Mouse (Mus musculus) layer of hippocampus, postnatal 25 days (tissue): ENCODE results near the gene Hnrnpll. TPM values are rescaled to one million over a fixed set of nuclear protein-coding genes. Genes with fewer than 3 reads are reported as not detected.
"Not testable (repeated sequence)": the region's sequence is repeated elsewhere in the genome, so short reads cannot be mapped to it uniquely, and the experiment has no call there.

ENCODE experiments used
- DNase-seq, 2 experiments: peaks; one replicate each; pipeline ENCODE4 v3.0.0; 2022; ENCODE audit warnings: mixed read lengths in 2 of 2, low spot score in 1 of 2; ENCODE audit errors: extremely low spot score in 1 of 2
- total RNA-seq, 2 experiments: library from RNA; stranded (reverse); gene quantifications; 2 replicates each; pipeline ENCODE4 v1.2.3; 2021

Hnrnpll gene
- total RNA-seq, 2 experiments from 2014 or later: 57.1 to 64.1 TPM

GRCm38 (mm10) chr17:80060151-80060550, 2.0 kb downstream of the Hnrnpll start:
- DNase-seq: no peak

- no peak for DNase-seq
Measured at GRCm38 (mm10) chr17:80059731-80060130, 2.4 kb downstream of the Hnrnpll start.

GRCm38 (mm10) chr17:80058501-80058900, 3.6 kb downstream of the Hnrnpll start:
- DNase-seq: no peak

- peak in 1 of 2 experiments; percentile 18 for DNase-seq
Measured at GRCm38 (mm10) chr17:80053931-80054734, 8.0 kb downstream of the Hnrnpll start.

- DNase-seq: no peak
Measured at GRCm38 (mm10) chr17:80051682-80052081, 10.5 kb downstream of the Hnrnpll start.

- DNase-seq: not testable (repeated sequence)
Measured at GRCm38 (mm10) chr17:80049300-80049699, 12.8 kb downstream of the Hnrnpll start.

- DNase-seq: peak in 1 of 2 experiments; percentile 66
Measured at GRCm38 (mm10) chr17:80048230-80048629, 13.9 kb downstream of the Hnrnpll start.

GRCm38 (mm10) chr17:80041739-80042138, 20.4 kb downstream of the Hnrnpll start:
- no peak for DNase-seq

GRCm38 (mm10) chr17:80028675-80029074, 33.5 kb downstream of the Hnrnpll start:
- DNase-seq: no peak

- DNase-seq: no peak
Measured at GRCm38 (mm10) chr17:80026189-80026936, 35.8 kb downstream of the Hnrnpll start.

GRCm38 (mm10) chr17:80022090-80022489, 40.0 kb downstream of the Hnrnpll start:
- DNase-seq: no peak

GRCm38 (mm10) chr17:80020495-80020894, 41.6 kb downstream of the Hnrnpll start:
- DNase-seq: no peak

GRCm38 (mm10) chr17:80018976-80019541, 43.1 kb downstream of the Hnrnpll start:
- peak in 1 of 2 experiments; percentile 36 for DNase-seq

GRCm38 (mm10) chr17:80018239-80018975, 43.7 kb downstream of the Hnrnpll start:
- DNase-seq: no peak

- DNase-seq: peak in 1 of 2 experiments; percentile 75
Measured at GRCm38 (mm10) chr17:80017389-80017788, 44.7 kb downstream of the Hnrnpll start.

- not testable (repeated sequence) for DNase-seq
Measured at GRCm38 (mm10) chr17:80016400-80016799, 45.7 kb downstream of the Hnrnpll start.

GRCm38 (mm10) chr17:80014361-80014809, 47.7 kb downstream of the Hnrnpll start:
- DNase-seq: no peak

GRCm38 (mm10) chr17:80009926-80010325, 52.2 kb downstream of the Hnrnpll start:
- DNase-seq: no peak

GRCm38 (mm10) chr17:80008847-80009246, 53.3 kb downstream of the Hnrnpll start:
- DNase-seq: peak in 1 of 2 experiments; percentile 38
